Mouse (Mus musculus) mouse embryonic stem cell (cell line): ENCODE measurements around the gene Snrpg.
"Not testable (repeated sequence)": the region's sequence is repeated elsewhere in the genome, so short reads cannot be mapped to it uniquely, and the experiment has no call there.

Experiments
- in situ Hi-C, 2 experiments: fragments of 300-500 bp; cut with MboI; formaldehyde crosslinking; loops; 1 replicate in 1 of 2; 3 replicates in 1 of 2; pipeline ENCODE4 v1.14.3; 2019 to 2020; ENCODE audit warnings: low sequenced_read_pairs in 2 of 2, low pct_unique_long_range_greater_than_20kb in 1 of 2, mixed read lengths in 1 of 2; ENCODE audit not compliant: unreplicated experiment in 1 of 2

Snrpg gene

DNA sequence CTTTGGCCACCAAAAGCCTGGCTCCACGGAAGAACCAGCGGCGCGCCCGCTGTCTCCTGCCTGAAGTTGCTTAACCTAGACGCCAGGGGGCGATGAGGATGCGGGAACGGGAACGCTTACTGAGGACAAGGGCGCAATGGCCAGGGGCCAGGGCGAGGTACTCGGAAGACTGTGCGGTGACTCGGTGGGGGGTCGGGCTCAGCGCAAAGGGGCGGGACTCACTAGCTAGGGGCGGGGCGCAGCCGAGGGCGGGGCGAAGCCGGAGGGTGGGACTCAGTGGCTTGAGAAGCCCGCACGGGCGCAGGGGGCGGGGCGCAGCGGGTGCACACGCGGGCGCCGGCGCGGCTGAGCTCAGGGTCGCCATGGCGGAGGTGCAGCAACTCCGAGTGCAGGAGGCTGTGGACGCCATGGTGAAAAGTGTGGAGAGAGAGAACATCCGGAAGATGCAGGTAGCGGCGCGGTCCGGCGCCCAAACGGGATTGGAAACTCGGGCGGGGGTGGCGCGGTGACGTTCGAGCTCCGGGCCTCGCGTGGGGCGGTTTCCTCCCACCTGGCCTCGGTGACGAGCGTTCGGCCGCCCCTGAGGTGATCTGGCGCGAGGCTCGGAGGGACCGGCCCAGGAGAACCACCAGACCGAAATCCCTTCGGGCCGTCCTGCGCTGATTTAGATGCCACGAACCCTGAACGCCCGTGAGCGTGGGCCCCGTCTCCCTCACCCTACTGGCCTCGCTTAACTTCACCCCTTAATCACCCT, 5.6 kb upstream of the Snrpg start, which contains the start of gene Fam136a:
TSS of gene Fam136a (plus strand) at position 276 of the 754 bp plus-strand sequence.
- in situ Hi-C loops, result no loop called here

DNA sequence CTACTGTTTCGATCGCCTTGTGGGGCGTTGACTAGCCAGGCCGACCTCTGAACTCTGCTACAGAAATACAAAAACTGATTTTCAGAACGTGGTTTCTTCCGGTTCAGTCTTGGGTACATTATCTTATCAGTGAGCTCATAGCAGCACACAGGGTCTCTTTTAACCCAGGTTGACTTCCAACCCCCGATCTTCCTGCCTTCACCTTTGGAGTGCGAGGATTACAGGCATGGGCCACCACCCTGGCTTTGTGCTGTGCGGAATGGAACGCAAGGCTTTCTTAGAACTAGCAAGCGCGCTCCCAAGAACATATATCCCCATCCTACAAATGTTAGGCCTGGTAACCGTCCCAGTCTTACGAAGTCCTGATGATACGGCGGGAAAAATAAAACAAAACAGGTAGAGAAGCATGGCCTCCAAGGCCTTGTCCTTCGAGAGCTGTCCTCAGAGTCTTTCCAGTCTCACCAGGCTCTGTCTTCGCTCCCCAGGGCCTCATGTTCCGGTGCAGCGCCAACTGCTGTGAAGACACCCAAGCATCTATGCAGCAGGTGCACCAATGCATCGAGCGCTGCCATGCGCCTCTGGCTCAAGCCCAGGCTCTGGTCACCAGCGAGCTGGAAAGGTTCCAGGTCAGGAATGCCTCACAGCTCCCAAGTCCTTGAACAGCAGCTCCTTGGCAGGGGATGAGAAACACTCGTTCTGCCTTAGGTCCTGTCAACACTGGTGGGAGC, 4.8 kb upstream of the Snrpg start:
- in situ Hi-C loops, result no loop called here

DNA sequence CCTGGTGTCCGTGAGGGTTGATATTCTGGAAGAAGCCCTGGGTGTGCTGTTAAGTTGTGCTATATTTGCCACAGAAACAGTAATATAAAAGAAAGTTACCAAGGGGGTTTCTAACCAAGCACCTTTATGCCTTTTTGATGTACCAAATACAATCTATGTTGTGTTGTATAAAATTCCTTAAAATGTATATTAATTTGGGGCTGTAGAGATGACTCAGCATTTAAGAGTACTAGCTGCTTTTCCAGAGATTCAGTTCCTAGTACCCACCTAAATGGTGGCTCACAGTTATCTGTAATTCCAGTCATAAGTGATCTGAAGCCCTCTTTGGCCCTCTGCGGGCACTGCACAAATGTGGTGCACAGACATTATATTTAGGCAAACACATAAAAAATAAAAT, 4.3 kb upstream of the Snrpg start:
- in situ Hi-C loops, result no loop called here

GRCm38 (mm10) chr6:86368479-86368878, 2.6 kb upstream of the Snrpg start:
- in situ Hi-C loops, result no loop called here

DNA sequence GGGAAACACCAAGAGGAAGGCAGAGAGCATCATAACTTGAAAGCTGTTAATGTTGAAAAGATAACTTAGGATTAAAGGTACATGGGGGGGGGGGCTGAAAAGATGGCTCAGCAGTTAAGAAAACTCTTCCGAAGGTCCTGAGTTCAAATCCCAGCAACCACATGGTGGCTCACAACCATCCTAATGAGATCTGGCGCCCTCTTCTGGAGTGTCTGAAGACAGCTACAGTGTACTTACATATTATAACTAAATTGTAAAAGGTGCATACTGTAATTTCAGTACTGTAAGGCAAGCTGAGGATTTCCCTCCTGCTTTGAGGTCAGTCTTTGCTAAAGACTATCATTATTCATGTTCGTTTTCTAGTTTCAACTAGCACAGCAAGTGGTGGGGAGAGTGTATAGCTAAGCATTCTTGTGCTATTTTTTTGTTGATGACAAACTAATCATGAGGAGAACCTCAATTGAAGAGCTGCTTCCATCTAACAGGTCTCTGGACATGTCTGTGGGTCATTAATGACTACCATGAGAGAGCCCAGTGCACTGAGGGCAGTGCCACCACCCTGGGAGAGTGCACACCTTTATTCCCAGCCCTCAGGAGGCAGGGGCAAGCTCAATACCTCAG, 901 bp upstream of the Snrpg start:
- in situ Hi-C loops, result no loop called here

GRCm38 (mm10) chr6:86371340-86371911, 322 bp downstream of the Snrpg start:
- in situ Hi-C loops, result no loop called here

DNA sequence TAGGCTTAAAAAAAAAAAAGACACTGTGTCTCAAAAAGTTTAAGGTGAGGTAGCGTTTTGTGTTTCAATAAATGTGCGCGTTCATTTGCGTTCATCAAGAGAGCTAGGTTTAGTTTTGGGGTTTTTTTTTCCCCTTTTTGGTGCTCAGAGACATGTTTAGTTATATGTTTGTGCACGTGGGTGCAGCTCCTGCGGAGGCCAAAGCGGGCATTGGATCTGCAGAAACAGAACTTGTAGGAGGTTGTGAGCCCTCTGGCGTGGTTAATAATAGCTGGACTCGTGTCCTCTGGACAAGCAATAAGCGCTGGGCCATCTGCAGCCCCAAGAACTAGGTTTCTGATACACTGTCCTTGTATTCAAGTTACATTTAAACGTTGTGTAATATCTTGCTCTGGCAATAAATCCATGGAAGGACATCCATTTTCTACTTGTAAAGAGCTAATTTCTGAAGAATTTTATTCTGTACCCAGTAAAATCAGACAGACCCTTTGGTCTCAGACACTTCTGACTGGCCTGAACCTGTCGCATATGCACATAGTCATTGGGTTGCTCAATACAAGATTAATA, 929 bp downstream of the Snrpg start:
- in situ Hi-C loops, result no loop called here

DNA sequence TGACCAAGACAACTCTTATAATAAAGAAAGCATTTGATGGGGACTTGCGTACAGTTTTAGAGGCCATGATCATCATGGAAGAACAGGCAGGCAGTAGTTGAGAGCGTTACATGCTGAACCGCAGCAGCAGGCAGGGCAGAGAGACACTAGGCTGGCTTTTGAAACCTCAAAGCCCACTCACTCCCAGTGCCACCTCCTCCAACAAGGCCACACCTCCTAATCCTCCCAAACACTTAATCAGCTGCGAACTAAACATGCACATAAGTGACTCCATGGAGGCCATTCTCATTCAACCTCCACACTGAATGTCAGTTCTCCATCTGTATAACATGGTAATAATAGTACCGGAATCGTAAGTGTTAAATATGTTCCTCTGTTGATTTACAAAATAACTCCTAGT, 2.5 kb downstream of the Snrpg start:
- in situ Hi-C loops, result no loop called here

GRCm38 (mm10) chr6:86378341-86378740, 7.2 kb downstream of the Snrpg start:
- in situ Hi-C loops, result no loop called here

DNA sequence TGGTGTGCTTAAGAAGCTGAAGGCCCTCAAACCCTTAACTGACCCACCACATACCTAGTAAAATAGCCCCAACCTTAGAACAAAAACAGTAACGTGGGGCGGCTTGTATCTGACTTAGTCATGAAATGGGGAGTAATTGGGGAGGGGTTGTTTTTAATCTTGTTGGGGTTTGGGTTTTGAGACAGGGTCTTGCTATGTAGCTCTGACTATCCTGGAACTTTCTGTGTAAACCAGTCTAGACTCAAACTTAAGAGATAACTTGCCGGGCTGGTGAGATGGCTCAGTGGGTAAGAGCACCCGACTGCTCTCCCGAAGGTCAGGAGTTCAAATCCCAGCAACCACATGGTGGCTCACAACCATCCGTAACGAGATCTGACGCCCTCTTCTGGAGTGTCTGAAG, 9.0 kb downstream of the Snrpg start:
- in situ Hi-C loops, result not testable (repeated sequence)

DNA sequence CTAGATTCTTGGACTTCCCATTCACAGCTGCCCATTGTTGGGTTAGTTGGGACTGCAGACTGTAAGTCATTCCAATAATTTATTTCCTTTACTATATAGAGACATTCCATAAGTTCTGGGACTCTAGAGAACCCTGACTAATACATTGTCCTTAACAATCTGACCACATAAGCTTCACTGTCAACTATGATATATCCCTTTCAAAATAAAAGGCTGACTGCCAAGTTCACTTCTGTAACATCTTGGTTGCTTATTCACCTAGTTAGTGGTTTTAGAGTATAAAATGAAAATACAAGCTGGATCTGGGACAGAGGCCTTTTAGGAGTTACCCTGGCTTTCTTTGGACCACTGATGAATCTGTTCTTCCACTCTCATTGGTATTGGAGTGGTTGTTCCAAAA, 11.4 kb downstream of the Snrpg start:
- in situ Hi-C loops, result no loop called here

DNA sequence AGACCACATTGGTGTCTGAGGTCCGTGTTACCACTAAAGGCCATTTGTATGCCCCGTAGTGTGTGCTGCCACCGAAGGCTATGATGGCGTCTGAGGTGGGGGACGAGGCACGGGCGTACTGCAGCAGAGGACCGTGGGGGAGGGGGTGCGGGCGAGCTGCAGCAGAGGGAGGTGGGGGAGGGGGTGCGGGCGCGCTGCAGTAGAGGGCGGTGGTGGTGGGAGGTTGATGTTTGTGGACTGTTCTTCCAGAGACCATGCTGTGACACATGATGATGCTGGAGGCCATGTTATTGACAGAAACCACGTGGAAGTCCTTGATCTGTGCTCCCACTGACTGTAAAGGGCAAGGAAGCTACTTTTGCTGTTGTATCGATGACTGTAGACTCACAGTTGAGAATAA, 12.3 kb downstream of the Snrpg start:
- in situ Hi-C loops, result no loop called here

- in situ Hi-C loops, result no loop called here
Observed at GRCm38 (mm10) chr6:86384692-86385091, 13.6 kb downstream of the Snrpg start.

GRCm38 (mm10) chr6:86385362-86386104, 14.4 kb downstream of the Snrpg start:
- in situ Hi-C loops, result no loop called here

GRCm38 (mm10) chr6:86387313-86387712, 16.2 kb downstream of the Snrpg start:
- in situ Hi-C loops, result no loop called here

DNA sequence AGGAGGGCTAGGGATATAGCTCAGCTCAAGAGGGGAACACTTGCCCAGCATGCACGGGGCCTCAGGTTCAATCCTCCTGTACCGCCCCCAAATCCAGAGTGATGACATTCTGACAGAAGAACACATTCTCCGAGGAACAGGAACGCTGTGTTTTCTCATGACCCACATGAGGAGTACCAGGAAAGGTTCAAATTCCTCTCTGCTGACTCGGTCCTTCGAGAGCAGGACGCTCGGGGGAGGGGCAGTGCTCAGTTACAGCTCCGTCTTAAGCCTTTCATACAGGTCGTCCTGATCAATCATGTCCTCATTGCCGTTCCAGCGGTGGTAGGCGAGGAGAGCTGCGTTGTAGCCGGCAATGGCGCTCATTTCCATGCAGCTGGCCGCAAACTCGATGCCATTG, 17.4 kb downstream of the Snrpg start:
- in situ Hi-C loops, result no loop called here

DNA sequence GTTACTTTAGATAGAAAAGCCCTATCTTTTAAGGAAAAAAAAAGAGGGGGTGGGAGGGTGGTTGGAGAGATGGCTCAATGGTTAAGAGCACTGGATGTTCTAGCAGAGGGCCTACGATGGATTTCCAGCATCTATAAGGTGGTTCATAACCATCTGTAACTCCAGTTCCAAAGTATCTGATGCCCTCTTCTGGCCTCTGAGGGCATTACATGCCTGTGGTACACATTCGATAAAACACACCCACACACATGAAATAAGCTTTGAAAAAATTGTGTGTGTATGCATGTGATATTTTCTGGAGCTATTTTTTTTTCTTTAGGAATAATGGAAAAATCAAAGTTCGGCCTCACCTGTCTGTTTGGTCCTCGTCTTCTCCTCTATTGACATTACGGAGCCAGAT, 20.2 kb downstream of the Snrpg start:
- in situ Hi-C loops, result no loop called here

- in situ Hi-C loops, result no loop called here
Observed at GRCm38 (mm10) chr6:86393187-86393586, 22.1 kb downstream of the Snrpg start.
